Mouse (Mus musculus) brain, embryonic 14.5 days (tissue): Measurements from ENCODE around the gene Gm815.

Source experiments
- CTCF ChIP-seq: fragments of 200-500 bp; IDR thresholded peaks from 2 replicates; pipeline ENCODE4 v1.5.1; 2012; ENCODE audit warnings: inconsistent platforms, mild to moderate bottlenecking, moderate library complexity, borderline replicate concordance; ENCODE audit not compliant: insufficient read depth, insufficient read length; ENCODE audit errors: extremely low read depth
- POLR2A ChIP-seq: fragments of 200-500 bp; IDR thresholded peaks from 2 replicates; pipeline ENCODE4 v1.6.1; 2012; ENCODE audit warnings: mild to moderate bottlenecking, inconsistent platforms, borderline replicate concordance; ENCODE audit not compliant: poor library complexity, insufficient read depth, insufficient read length, severe bottlenecking; ENCODE audit errors: extremely low read depth

DNA sequence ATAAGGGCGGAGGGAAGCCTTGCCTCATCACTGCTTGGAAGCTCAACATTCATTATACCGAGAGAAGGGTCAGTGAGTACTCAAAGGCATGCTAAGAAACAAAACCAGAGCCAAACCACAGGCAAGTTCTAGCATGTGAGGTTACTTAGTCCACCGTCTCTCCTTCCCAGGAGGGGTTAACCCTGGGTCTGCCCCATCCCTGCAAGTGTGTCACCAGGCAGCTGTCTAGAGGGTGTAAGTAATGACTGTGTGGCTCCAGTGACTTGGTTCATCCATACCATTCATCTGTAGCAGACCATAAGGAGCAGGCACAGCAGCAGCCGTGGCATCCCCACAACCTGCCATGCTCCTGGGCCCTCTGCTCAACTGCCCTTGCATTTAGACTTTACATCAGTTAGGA, 5.8 kb upstream of the Gm815 start:
- no peak for TF ChIP-seq CTCF
- TF ChIP-seq POLR2A = no peak
